In the genomic region with DNA sequence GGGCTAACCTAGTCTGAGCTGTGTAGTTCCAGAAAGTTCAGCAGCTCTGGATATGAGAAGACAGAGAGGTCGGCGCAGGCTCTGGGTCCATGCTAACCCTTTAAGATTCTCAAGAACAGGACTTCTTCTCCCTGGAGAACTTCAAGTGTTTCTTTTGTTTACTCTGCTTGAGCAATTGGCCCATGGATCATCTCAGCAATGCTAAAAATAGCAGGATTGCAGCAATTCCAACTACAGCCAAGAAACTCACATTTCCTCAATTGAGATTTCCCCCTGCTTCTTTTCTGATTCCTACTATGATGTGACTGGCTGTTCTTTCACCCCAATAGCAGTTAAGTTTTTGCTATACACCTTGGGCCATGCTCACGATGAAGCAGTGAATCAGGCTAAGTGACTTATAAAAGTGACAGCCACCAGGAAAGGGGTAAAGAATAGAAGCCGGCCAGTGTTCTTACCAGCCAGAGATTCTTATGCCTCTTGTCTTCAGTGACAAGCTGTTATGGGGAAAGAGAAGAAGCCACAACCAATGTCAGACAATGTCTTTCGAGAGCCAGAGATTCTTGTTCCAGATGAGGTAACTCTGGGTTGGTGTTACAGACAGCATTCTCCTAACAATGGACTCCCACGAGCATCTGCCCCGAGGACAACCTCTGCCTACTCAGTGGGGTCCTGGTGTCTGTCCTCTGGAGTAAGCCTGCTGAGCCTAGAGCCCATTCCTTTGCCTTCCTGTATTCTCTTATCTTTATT, we compare ENCODE assay signal across 8 mouse cellular contexts. TPM values are rescaled to one million over a fixed set of nuclear protein-coding genes. Genes with fewer than 3 reads are reported as not detected.
DNase-seq lines count a peak whose midpoint lies in the region; TF ChIP-seq lines count a peak whose summit lies in the region.
"Had no signal": no experiment of that assay in that cellular context is flagged by ENCODE, and none has a peak within 500 bp of the region (broad histone marks: within the 10 kb centered on the region; RNA-seq: fewer than 3 reads in every experiment).

No protein-coding gene starts in this region.

- no peak overlapping the region for H3K4me3 ChIP-seq in small intestine, adult 2 months (ENCODE audit: low read depth, low read length)
- H3K4me3 ChIP-seq: limb, embryonic 12.5 days had no signal

- peak; percentile 51 for DNase-seq in layer of hippocampus, adult 9-11 months
- DNase-seq in layer of hippocampus, postnatal 10 days (ENCODE audit: low spot score in 2 of 2), result no peak
- peak; percentile 42 for DNase-seq in fat pad, adult 2 months (ENCODE audit: extremely low read depth, low read depth, low spot score)
- peak; percentile 30 for DNase-seq in kidney, postnatal 14 days
- no peak for DNase-seq in thymus, postnatal 0 days (ENCODE audit: low spot score)
- DNase-seq in urinary bladder, postnatal 4 days (ENCODE audit: low spot score in 2 of 2), result no peak

- peaks cover 6% of the 10 kb centered on the region; the same call in 1 of the 2 replicates for H3K36me3 ChIP-seq in small intestine, adult 2 months (ENCODE audit: control insufficient read depth, insufficient read depth, low read length)

- no peak for TF ChIP-seq POLR2A in small intestine, adult 2 months (IDR thresholded peaks at IDR 0.05; ENCODE audit: low read depth, low read length)

- TF ChIP-seq CTCF in small intestine, adult 2 months (IDR thresholded peaks at IDR 0.05; ENCODE audit: extremely low read depth, insufficient read length, insufficient replicate concordance, low read depth, low read length), result no peak

- WGBS in small intestine, adult 2 months, result 67% methylated on average over 7 of the region's 7 CpGs

- H3K27ac ChIP-seq in small intestine, adult 2 months (ENCODE audit: insufficient read depth, low read depth, low read length), result peak overlapping the region; percentile 56
- H3K27ac ChIP-seq: limb, embryonic 12.5 days had no signal

- H3K4me1 ChIP-seq in small intestine, adult 2 months (ENCODE audit: control insufficient read depth, insufficient read depth, insufficient read length, low read length), result peaks cover 9% of the 10 kb centered on the region; the same call in 1 of the 2 replicates

- no peaks in the 10 kb centered on the region for H3K27me3 ChIP-seq in small intestine, adult 2 months (ENCODE audit: control insufficient read depth, insufficient read depth, low read length)
- H3K27me3 ChIP-seq: limb, embryonic 12.5 days had no signal

RNA-seq across cellular contexts. Expression of gene Susd2, which starts 33.2 kb away (rescaled TPM):
- 1 to 10 TPM; 1.6 to 2.8 TPM for total RNA-seq in layer of hippocampus, postnatal 10 days (2021)
- 19.1 and 261 TPM in 2 replicates for polyA plus RNA-seq in small intestine, adult 2 months (2012; rRNA removed)
- polyA plus RNA-seq in thymus, postnatal 0 days (2015; fragmentation: Nextera tagmentation; extraction: Ambion mirVana), result 1.9 and 2.9 TPM in 2 replicates

Comparison
In these comparisons a context has a peak if more than half of its experiments do, and no peak if none do; other contexts are left out.
1. DNase-seq: peak in layer of hippocampus, adult 9-11 months (single experiment), fat pad, adult 2 months (single experiment) and kidney, postnatal 14 days (single experiment); none in layer of hippocampus, postnatal 10 days (0 of 2), thymus, postnatal 0 days (single experiment) and urinary bladder, postnatal 4 days (0 of 2).